Mouse (Mus musculus) ES-E14 (cell line): ENCODE results near the gene Sept6.

Source experiments
- CHD2 ChIP-seq: IDR thresholded peaks from 2 replicates; pipeline ENCODE4 v1.6.1; 2014; ENCODE audit warnings: mild to moderate bottlenecking, low read depth, low read length, inconsistent platforms
- HCFC1 ChIP-seq: IDR thresholded peaks from 2 replicates; pipeline ENCODE4 v1.6.1; 2012; ENCODE audit warnings: low read length, inconsistent platforms, borderline replicate concordance; ENCODE audit not compliant: insufficient read depth
- ZC3H11A ChIP-seq: IDR thresholded peaks from 2 replicates; pipeline ENCODE4 v1.6.1; 2012; ENCODE audit warnings: low read depth, mild to moderate bottlenecking, inconsistent platforms, low read length, borderline replicate concordance
- ZNF384 ChIP-seq: IDR thresholded peaks from 2 replicates; pipeline ENCODE4 v1.6.1; 2012; ENCODE audit warnings: low read depth, low read length, inconsistent platforms

GRCm38 (mm10) chrX:36928791-36929190 lies 62.8 kb downstream of the Sept6 start:
- TF ChIP-seq ZC3H11A = no peak
- no peak for TF ChIP-seq ZNF384
- no peak for TF ChIP-seq CHD2
- no peak for TF ChIP-seq HCFC1
